Comparison of ENCODE assay signal across 19 mouse cellular contexts in the genomic region with DNA sequence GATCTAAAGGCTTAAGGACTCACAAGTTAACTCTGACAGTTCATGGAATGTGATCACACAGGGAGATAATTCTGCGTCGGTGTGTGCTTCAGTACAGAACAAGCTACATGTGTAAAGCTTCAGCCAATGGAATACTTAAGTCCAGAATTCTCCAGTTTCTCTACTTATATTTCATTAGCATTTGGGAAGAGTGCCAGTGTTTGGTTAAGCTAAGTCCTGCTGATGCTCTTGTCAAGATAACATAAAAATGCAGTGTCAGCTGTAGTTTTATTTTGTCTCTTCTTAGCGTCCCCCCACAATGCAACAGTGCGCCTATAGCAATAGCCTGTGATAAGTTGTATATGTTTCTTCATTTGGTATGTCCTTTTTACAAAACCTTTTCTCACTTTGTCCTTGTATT.
"Had no signal": no experiment of that assay in that cellular context is flagged by ENCODE, and none has a peak within 500 bp of the region (broad histone marks: within the 10 kb centered on the region; RNA-seq: fewer than 3 reads in every experiment).

No protein-coding gene starts in this region.

- H3K27me3 ChIP-seq: liver, embryonic 13.5 days; megakaryocyte, embryonic 14.5 days; midbrain, embryonic 13.5 days; neural tube, embryonic 13.5 days had no signal

- H3K4me2 ChIP-seq: liver, embryonic 13.5 days; midbrain, embryonic 13.5 days; neural tube, embryonic 13.5 days had no signal

- H3K4me1 ChIP-seq: liver, embryonic 13.5 days; midbrain, embryonic 10.5 days; neural tube, embryonic 13.5 days had no signal

- DNase-seq: kidney, adult 2 months; kidney, postnatal 14 days; layer of hippocampus, adult 9-11 months; liver, embryonic 13.5 days; lung, postnatal 36 days; retina, postnatal 1 day; right cerebral cortex, postnatal 25 days; spleen, adult 18-20 months; thymus, adult 2 months; thymus, postnatal 14 days; thymus, postnatal 4 days had no signal

- H3K36me3 ChIP-seq: liver, embryonic 13.5 days; midbrain, embryonic 10.5 days; midbrain, embryonic 13.5 days; neural tube, embryonic 13.5 days had no signal

- H3K9me3 ChIP-seq: liver, embryonic 13.5 days; megakaryocyte, embryonic 14.5 days; midbrain, embryonic 10.5 days; midbrain, embryonic 13.5 days; neural tube, embryonic 13.5 days had no signal

- H3K27ac ChIP-seq: layer of hippocampus, adult 2 months; liver, embryonic 13.5 days; midbrain, embryonic 10.5 days; midbrain, embryonic 13.5 days; neural tube, embryonic 13.5 days had no signal

- H3K4me3 ChIP-seq: layer of hippocampus, adult 2 months; liver, embryonic 13.5 days; megakaryocyte, embryonic 14.5 days; midbrain, embryonic 10.5 days; midbrain, embryonic 13.5 days; myocyte; neural tube, embryonic 13.5 days had no signal

- ATAC-seq: intestine, postnatal 0 days; midbrain, embryonic 13.5 days; midbrain, embryonic 16.5 days had no signal

- H3K9ac ChIP-seq: liver, embryonic 13.5 days; midbrain, embryonic 13.5 days; neural tube, embryonic 13.5 days had no signal
